Mouse (Mus musculus) cortical plate, adult 2 months (tissue): ENCODE measurements around the gene Spcs3. TPM values are rescaled to one million over a fixed set of nuclear protein-coding genes. Genes with fewer than 3 reads are reported as not detected.
"Not testable (repeated sequence)": the region's sequence is repeated elsewhere in the genome, so short reads cannot be mapped to it uniquely, and the experiment has no call there.

Experiments used
- H3K27ac ChIP-seq: fragments of 200-500 bp; 2 replicates; pipeline ENCODE4 v1.5.1; 2012; ENCODE audit warnings: low read length, control low read depth, inconsistent platforms; ENCODE audit not compliant: insufficient read depth
- H3K4me1 ChIP-seq: fragments of 200-500 bp; 2 replicates; pipeline ENCODE4 v1.6.1; 2011; ENCODE audit warnings: low read length; ENCODE audit not compliant: control insufficient read depth, insufficient read depth
- H3K4me3 ChIP-seq: fragments of 200-500 bp; 2 replicates; pipeline ENCODE4 v1.5.1; 2011; ENCODE audit warnings: mild to moderate bottlenecking, low read length, control low read depth; ENCODE audit not compliant: insufficient read depth
- CTCF ChIP-seq: fragments of 200-500 bp; IDR thresholded peaks from 2 replicates; pipeline ENCODE4 v1.5.1; 2011; ENCODE audit warnings: mild to moderate bottlenecking, control low read depth, low read length; ENCODE audit not compliant: insufficient read depth; ENCODE audit errors: extremely low read depth
- POLR2A ChIP-seq: fragments of 200-500 bp; IDR thresholded peaks from 2 replicates; pipeline ENCODE4 v1.6.1; 2011; ENCODE audit warnings: mild to moderate bottlenecking, low read length, control low read depth; ENCODE audit not compliant: insufficient read depth; ENCODE audit errors: extremely low read depth
- polyA plus RNA-seq: library from polyadenylated mRNA; depleted of rRNA; stranded (reverse); fragments of >200 nt; gene quantifications from 2 replicates; pipeline ENCODE4 v1.2.3, GENCODE M21; 2012

Spcs3 gene
- polyA plus RNA-seq, 1 experiment = 51.2 TPM

GRCm38 (mm10) chr8:54541331-54541730 lies 11.5 kb upstream of the Spcs3 start:
- no peak overlapping the region for H3K4me3 ChIP-seq

GRCm38 (mm10) chr8:54537285-54537684 lies 7.5 kb upstream of the Spcs3 start:
- no peak for TF ChIP-seq CTCF
- no peak for TF ChIP-seq POLR2A
- Histone ChIP-seq H3K4me1 (no peaks in the 10 kb centered on the region), H3K27ac (no peak overlapping the region), H3K4me3 (no peak overlapping the region)

More at GRCm38 (mm10) chr8:54541331-54541730, 11.5 kb upstream of the Spcs3 start:
- Histone ChIP-seq H3K27ac (no peak overlapping the region), H3K4me1 (no peaks in the 10 kb centered on the region)
- TF ChIP-seq CTCF (no peak), POLR2A (no peak)

GRCm38 (mm10) chr8:54535172-54535571 lies 5.4 kb upstream of the Spcs3 start:
- TF ChIP-seq CTCF = no peak
- no peak for TF ChIP-seq POLR2A
- Histone ChIP-seq H3K4me1 (no peaks in the 10 kb centered on the region), H3K4me3 (no peak overlapping the region), H3K27ac (no peak overlapping the region)

- Histone ChIP-seq H3K4me3 (peak overlapping the region; percentile 92; the same call in 1 of the 2 replicates), H3K4me1 (peaks cover 4% of the 10 kb centered on the region; the same call in 1 of the 2 replicates), H3K27ac (no peak overlapping the region)
- no peak for TF ChIP-seq CTCF
- no peak for TF ChIP-seq POLR2A
Measured at GRCm38 (mm10) chr8:54528571-54528970, 1.2 kb downstream of the Spcs3 start.

- no peak for TF ChIP-seq CTCF
- no peak for TF ChIP-seq POLR2A
- H3K4me1 ChIP-seq = peaks cover 4% of the 10 kb centered on the region; the same call in 1 of the 2 replicates
- no peak overlapping the region for H3K27ac ChIP-seq
- H3K4me3 ChIP-seq = no peak overlapping the region
Measured at GRCm38 (mm10) chr8:54526700-54527099, 3.1 kb downstream of the Spcs3 start.

GRCm38 (mm10) chr8:54525606-54526005 lies 4.2 kb downstream of the Spcs3 start:
- Histone ChIP-seq H3K4me3 (no peak overlapping the region), H3K4me1 (peaks cover 4% of the 10 kb centered on the region; the same call in 1 of the 2 replicates), H3K27ac (no peak overlapping the region)
- TF ChIP-seq POLR2A (no peak), CTCF (no peak)

GRCm38 (mm10) chr8:54520516-54520915 lies 9.3 kb downstream of the Spcs3 start:
- Histone ChIP-seq H3K4me3 (no peak overlapping the region), H3K27ac (no peak overlapping the region), H3K4me1 (no peaks in the 10 kb centered on the region)
- TF ChIP-seq POLR2A (no peak), CTCF (no peak)

GRCm38 (mm10) chr8:54518756-54519460 lies 10.9 kb downstream of the Spcs3 start:
- H3K4me1 ChIP-seq = no peaks in the 10 kb centered on the region
- TF ChIP-seq POLR2A = no peak
- no peak for TF ChIP-seq CTCF

GRCm38 (mm10) chr8:54512200-54512599 lies 17.6 kb downstream of the Spcs3 start:
- not testable (repeated sequence) for H3K4me1 ChIP-seq, H3K27ac ChIP-seq, H3K4me3 ChIP-seq

More at GRCm38 (mm10) chr8:54518756-54519460, 10.9 kb downstream of the Spcs3 start:
- no peak overlapping the region for H3K27ac ChIP-seq
- H3K4me3 ChIP-seq = no peak overlapping the region

GRCm38 (mm10) chr8:54511791-54512190 lies 18.0 kb downstream of the Spcs3 start:
- no peaks in the 10 kb centered on the region for H3K4me1 ChIP-seq
- TF ChIP-seq CTCF = no peak
- TF ChIP-seq POLR2A = no peak
- H3K27ac ChIP-seq = no peak overlapping the region
- no peak overlapping the region for H3K4me3 ChIP-seq
